Mouse (Mus musculus): Measurements from ENCODE around the gene Olfr1143.

Olfr1143 gene

GRCm38 (mm10) chr2:87800292-87800691 is at the start of gene Olfr1143:
Olfr1143 (plus strand) TSS chr2:87800592.
- DNase-seq (ENCODE audit: low spot score) = no peak

DNA sequence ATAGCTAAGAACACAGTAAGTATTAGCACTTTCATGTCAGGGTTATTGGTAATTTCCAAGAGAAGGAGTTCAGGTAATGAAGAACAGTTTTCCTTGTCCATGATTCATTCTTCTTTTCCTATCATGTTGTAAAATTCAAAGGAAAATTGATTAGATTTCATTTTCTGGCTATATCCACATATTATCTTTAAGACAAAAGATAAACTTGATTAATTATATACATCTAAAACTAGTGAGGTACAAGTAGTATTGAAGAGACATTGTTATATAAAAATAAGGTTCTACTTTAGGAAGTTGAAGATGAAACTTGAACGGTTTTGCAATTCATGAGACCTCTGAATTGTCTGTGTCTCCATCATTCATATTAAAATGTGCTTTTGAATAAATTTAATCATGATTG is 46.5 kb upstream of the Olfr1143 start, which contains the start of gene Olfr1141:
Gene Olfr1141 (minus strand): TSS at position 101 of the 400 bp plus-strand sequence.
- no peak for DNase-seq (ENCODE audit: low spot score)

GRCm38 (mm10) chr2:87776143-87776542 is 24.2 kb upstream of the Olfr1143 start:
- DNase-seq (ENCODE audit: low spot score) = no peak

DNA sequence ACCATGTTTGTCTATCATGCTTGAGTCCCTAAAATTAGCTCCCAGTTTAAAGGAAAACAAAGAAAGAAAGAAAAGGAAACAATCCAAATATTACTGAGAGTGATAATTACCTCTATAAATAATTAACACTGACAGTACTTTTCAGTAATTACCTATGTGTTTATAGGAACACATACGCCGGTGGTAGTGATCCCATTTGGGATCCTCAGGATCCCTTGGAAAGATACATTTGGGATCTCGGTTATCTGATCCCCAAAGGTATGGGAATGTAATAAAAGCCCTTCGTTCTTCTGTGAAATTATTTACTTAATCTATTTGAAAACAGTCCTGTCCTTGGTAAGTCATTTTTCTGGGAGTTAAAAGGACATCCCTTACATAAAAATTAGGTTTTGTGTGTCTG is 21.2 kb upstream of the Olfr1143 start, which contains the start of gene Olfr152:
Gene Olfr152 (plus strand): TSS at position 301 of the 400 bp plus-strand sequence.
- DNase-seq (ENCODE audit: low spot score) = no peak

- DNase-seq (ENCODE audit: low spot score) = no peak
Measured at GRCm38 (mm10) chr2:87809522-87809921, 9.1 kb downstream of the Olfr1143 start, which contains the start of gene Olfr1145. Olfr1145 (plus strand) TSS chr2:87809822.

DNA sequence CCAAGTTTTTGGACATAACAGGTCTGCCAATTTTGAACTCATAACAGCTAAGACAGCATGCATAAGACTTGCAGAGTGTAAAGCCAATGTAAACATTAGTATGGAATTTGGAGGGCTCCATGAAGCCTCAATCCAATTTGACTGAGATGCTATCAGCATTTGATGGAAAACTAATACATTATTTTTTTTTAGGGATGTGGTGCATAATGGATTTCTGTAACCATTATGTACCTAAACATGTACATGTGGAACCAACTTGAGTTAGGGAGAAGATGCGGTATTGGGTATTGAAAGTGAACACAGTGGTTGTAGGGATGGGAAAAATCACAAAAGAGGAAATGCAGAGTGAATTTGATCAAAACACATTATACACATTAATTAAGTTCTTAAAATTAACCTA is 29.8 kb downstream of the Olfr1143 start, which contains the start of gene Olfr1148:
Gene Olfr1148 (plus strand): TSS at position 301 of the 400 bp plus-strand sequence.
- no peak for DNase-seq (ENCODE audit: low spot score)

GRCm38 (mm10) chr2:87843693-87844092 is 43.3 kb downstream of the Olfr1143 start, which contains the start of gene Olfr1150-ps1:
Olfr1150-ps1 (plus strand) TSS chr2:87843993.
- no peak for DNase-seq (ENCODE audit: low spot score)

Measured in layer of hippocampus, adult 11-12 months (tissue).